In the genomic region with DNA sequence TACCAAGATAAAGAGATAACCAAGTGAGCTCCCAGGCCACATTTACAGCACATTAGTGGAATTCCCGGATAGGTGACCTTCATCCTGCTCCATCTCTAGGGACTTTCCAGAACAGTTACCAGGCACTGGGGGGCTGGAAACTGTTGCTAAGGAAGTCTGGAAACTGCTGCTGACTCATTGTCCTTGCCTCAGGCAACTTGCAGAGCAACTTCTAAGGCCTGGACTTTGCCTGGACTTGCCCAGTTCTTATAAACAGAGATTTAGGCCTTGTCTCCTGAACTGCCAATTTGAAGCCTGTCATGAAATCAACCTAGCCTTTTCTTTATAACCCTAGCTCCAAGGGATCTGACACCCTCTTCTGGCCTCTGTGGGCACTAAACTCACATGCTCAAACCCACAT, we compare ENCODE assay signal across 27 mouse cellular contexts.
DNase-seq lines count a peak whose midpoint lies in the region; ATAC-seq lines count a peak whose summit lies in the region.
"Had no signal": no experiment of that assay in that cellular context is flagged by ENCODE, and none has a peak within 500 bp of the region (broad histone marks: within the 10 kb centered on the region; RNA-seq: fewer than 3 reads in every experiment).

No protein-coding gene starts in this region.

- H3K27ac ChIP-seq in embryonic facial prominence, embryonic 14.5 days (replicated peaks; ENCODE audit: low read depth, low read length) = no peak overlapping the region
- no peak overlapping the region for H3K27ac ChIP-seq in embryonic facial prominence, embryonic 10.5 days (replicated peaks)
- H3K27ac ChIP-seq: embryonic facial prominence, embryonic 13.5 days; forebrain, embryonic 10.5 days; hindbrain, embryonic 13.5 days; kidney, embryonic 15.5 days; left cerebral cortex, adult 2 months; limb, embryonic 12.5 days; liver, embryonic 12.5 days had no signal

- no peaks in the 10 kb centered on the region for H3K4me1 ChIP-seq in embryonic facial prominence, embryonic 14.5 days (ENCODE audit: control insufficient read depth, insufficient read depth, low read length)
- no peaks in the 10 kb centered on the region for H3K4me1 ChIP-seq in embryonic facial prominence, embryonic 10.5 days
- H3K4me1 ChIP-seq: embryonic facial prominence, embryonic 13.5 days; forebrain, embryonic 10.5 days; hindbrain, embryonic 13.5 days; kidney, embryonic 15.5 days; limb, embryonic 12.5 days; liver, embryonic 12.5 days had no signal

- no peaks in the 10 kb centered on the region for H3K27me3 ChIP-seq in embryonic facial prominence, embryonic 14.5 days (replicated peaks; ENCODE audit: control insufficient read depth, insufficient read depth, low read length)
- H3K27me3 ChIP-seq in embryonic facial prominence, embryonic 10.5 days (replicated peaks; ENCODE audit: low read depth, poor library complexity, severe bottlenecking) = no peaks in the 10 kb centered on the region
- H3K27me3 ChIP-seq: embryonic facial prominence, embryonic 13.5 days; heart, embryonic 12.5 days; hindbrain, embryonic 13.5 days; kidney, embryonic 15.5 days; limb, embryonic 12.5 days; liver, embryonic 12.5 days had no signal

- peak; percentile 21 for DNase-seq in embryonic facial prominence, embryonic 14.5 days (ENCODE audit: low spot score)
- DNase-seq in embryonic facial prominence, embryonic 10.5 days (ENCODE audit: low spot score) = no peak
- DNase-seq in 416B (ENCODE audit: low read depth) (peak; percentile 54), NIH3T3 (ENCODE audit: low read depth) (peak; percentile 31)
- peak; percentile 11 for DNase-seq in fibroblast of lung, adult 2 months (ENCODE audit: low read depth)
- DNase-seq in frontal cortex, postnatal 36 days (ENCODE audit: low spot score in 2 of 2) = no peak
- DNase-seq in kidney, adult 8-10 months = no peak
- DNase-seq in ovary, adult 18-20 months (ENCODE audit: low spot score) = no peak
- DNase-seq: cerebellum, adult 2 months; cerebellum, postnatal 36 days; gastrocnemius, postnatal 10 days; heart, adult 11 months; kidney, postnatal 4 days; layer of hippocampus, adult 9-11 months; lung, embryonic 14.5 days; lung, postnatal 36 days; thymus, postnatal 14 days had no signal

- no peak overlapping the region for H3K4me2 ChIP-seq in embryonic facial prominence, embryonic 14.5 days (ENCODE audit: low read depth, low read length)
- H3K4me2 ChIP-seq: embryonic facial prominence, embryonic 13.5 days; heart, embryonic 12.5 days; hindbrain, embryonic 13.5 days; kidney, embryonic 15.5 days; limb, embryonic 12.5 days; liver, embryonic 12.5 days; lung, embryonic 14.5 days had no signal

- no peak for ATAC-seq in embryonic facial prominence, embryonic 14.5 days (ENCODE audit: low read depth)
- ATAC-seq: inflammation-experienced regulatory T-cells, adult 6 months; liver, embryonic 12.5 days; midbrain, embryonic 16.5 days had no signal

- no peak overlapping the region for H3K4me3 ChIP-seq in embryonic facial prominence, embryonic 14.5 days (ENCODE audit: low read depth, low read length)
- H3K4me3 ChIP-seq in embryonic facial prominence, embryonic 10.5 days = no peak overlapping the region
- H3K4me3 ChIP-seq: embryonic facial prominence, embryonic 13.5 days; forebrain, embryonic 10.5 days; heart, embryonic 12.5 days; hindbrain, embryonic 13.5 days; kidney, embryonic 15.5 days; left cerebral cortex, adult 2 months; limb, embryonic 12.5 days; liver, embryonic 12.5 days had no signal

- 0 out of 2 replicates have a peak, but pooled peaks cover 3% of the 10 kb centered on the region for H3K9me3 ChIP-seq in embryonic facial prominence, embryonic 14.5 days (ENCODE audit: control insufficient read depth, low read length)
- no peaks in the 10 kb centered on the region for H3K9me3 ChIP-seq in embryonic facial prominence, embryonic 10.5 days
- H3K9me3 ChIP-seq: forebrain, embryonic 10.5 days; kidney, embryonic 15.5 days; limb, embryonic 12.5 days had no signal

- no peak overlapping the region for H3K9ac ChIP-seq in embryonic facial prominence, embryonic 14.5 days (ENCODE audit: low read depth, low read length)
- H3K9ac ChIP-seq: embryonic facial prominence, embryonic 13.5 days; heart, embryonic 12.5 days; hindbrain, embryonic 13.5 days; kidney, embryonic 15.5 days; limb, embryonic 12.5 days; liver, embryonic 12.5 days; lung, embryonic 14.5 days had no signal

- 65% methylated on average over 1 of the region's 1 CpGs for WGBS in embryonic facial prominence, embryonic 14.5 days
- WGBS in embryonic facial prominence, embryonic 10.5 days = 57% methylated on average over 1 of the region's 1 CpGs

- no peaks in the 10 kb centered on the region for H3K36me3 ChIP-seq in embryonic facial prominence, embryonic 14.5 days (ENCODE audit: control insufficient read depth, insufficient read depth, low read length)
- no peaks in the 10 kb centered on the region for H3K36me3 ChIP-seq in embryonic facial prominence, embryonic 10.5 days (replicated peaks)
- H3K36me3 ChIP-seq: embryonic facial prominence, embryonic 13.5 days; forebrain, embryonic 10.5 days; heart, embryonic 12.5 days; hindbrain, embryonic 13.5 days; kidney, embryonic 15.5 days; limb, embryonic 12.5 days; liver, embryonic 12.5 days had no signal

Comparison
In these comparisons a context has a peak if more than half of its experiments do, and no peak if none do; other contexts are left out.
1. DNase-seq: peak in embryonic facial prominence, embryonic 14.5 days (single experiment), 416B (single experiment), NIH3T3 (single experiment) and fibroblast of lung, adult 2 months (single experiment); none in embryonic facial prominence, embryonic 10.5 days (single experiment), frontal cortex, postnatal 36 days (0 of 2), kidney, adult 8-10 months (0 of 2) and ovary, adult 18-20 months (single experiment).